Mouse (Mus musculus): Measurements from ENCODE around the gene Rgs12. TPM values are rescaled to one million over a fixed set of nuclear protein-coding genes. Genes with fewer than 3 reads are reported as not detected.

Rgs12 gene
- polyA plus RNA-seq, 1 experiment from 2014 or later = 25.0 TPM

GRCm38 (mm10) chr5:34931091-34931490 lies 18.2 kb upstream of the Rgs12 start:
- no peak for DNase-seq (ENCODE audit: low spot score)

GRCm38 (mm10) chr5:34931516-34932457 lies 17.5 kb upstream of the Rgs12 start:
- DNase-seq (ENCODE audit: low spot score) = no peak

GRCm38 (mm10) chr5:34932458-34932806 lies 16.8 kb upstream of the Rgs12 start:
- no peak for DNase-seq (ENCODE audit: low spot score)

GRCm38 (mm10) chr5:34933461-34933860 lies 15.8 kb upstream of the Rgs12 start:
- DNase-seq (ENCODE audit: low spot score) = no peak

- DNase-seq (ENCODE audit: low spot score) = no peak
Measured at GRCm38 (mm10) chr5:34941710-34942470, 7.4 kb upstream of the Rgs12 start.

- no peak for DNase-seq (ENCODE audit: low spot score)
Measured at GRCm38 (mm10) chr5:34943428-34943827, 5.8 kb upstream of the Rgs12 start.

- DNase-seq (ENCODE audit: low spot score) = peak; percentile 30
Measured at GRCm38 (mm10) chr5:34949769-34950211, 545 bp downstream of the Rgs12 start.

GRCm38 (mm10) chr5:34950486-34951160 lies 1.4 kb downstream of the Rgs12 start:
- peak; percentile 14 for DNase-seq (ENCODE audit: low spot score)

- DNase-seq (ENCODE audit: low spot score) = no peak
Measured at GRCm38 (mm10) chr5:34951161-34951834, 2.1 kb downstream of the Rgs12 start.

GRCm38 (mm10) chr5:34954508-34954907 lies 5.3 kb downstream of the Rgs12 start:
- no peak for DNase-seq (ENCODE audit: low spot score)

- DNase-seq (ENCODE audit: low spot score) = no peak
Measured at GRCm38 (mm10) chr5:34955630-34956029, 6.4 kb downstream of the Rgs12 start.

GRCm38 (mm10) chr5:34956151-34956550 lies 6.9 kb downstream of the Rgs12 start:
- no peak for DNase-seq (ENCODE audit: low spot score)

GRCm38 (mm10) chr5:34957015-34957414 lies 7.8 kb downstream of the Rgs12 start:
- DNase-seq (ENCODE audit: low spot score) = no peak

- no peak for DNase-seq (ENCODE audit: low spot score)
Measured at GRCm38 (mm10) chr5:34960021-34960420, 10.8 kb downstream of the Rgs12 start.

GRCm38 (mm10) chr5:34965531-34965930 lies 16.3 kb downstream of the Rgs12 start:
- DNase-seq (ENCODE audit: low spot score) = no peak

- DNase-seq (ENCODE audit: low spot score) = no peak
Measured at GRCm38 (mm10) chr5:34968386-34968785, 19.1 kb downstream of the Rgs12 start.

- no peak for DNase-seq (ENCODE audit: low spot score)
Measured at GRCm38 (mm10) chr5:34972471-34972870, 23.2 kb downstream of the Rgs12 start.

- DNase-seq (ENCODE audit: low spot score) = no peak
Measured at GRCm38 (mm10) chr5:34973560-34974317, 24.5 kb downstream of the Rgs12 start.

GRCm38 (mm10) chr5:34974773-34975443 lies 25.7 kb downstream of the Rgs12 start:
- DNase-seq (ENCODE audit: low spot score) = no peak
